Mouse (Mus musculus): ENCODE measurements around the gene Ggct. TPM values are rescaled to one million over a fixed set of nuclear protein-coding genes. Genes with fewer than 3 reads are reported as not detected.
"Not testable (repeated sequence)": the region's sequence is repeated elsewhere in the genome, so short reads cannot be mapped to it uniquely, and the experiment has no call there.

The Ggct gene
- total RNA-seq, 2 experiments from 2014 or later, result 35.2 to 41.0 TPM

DNA sequence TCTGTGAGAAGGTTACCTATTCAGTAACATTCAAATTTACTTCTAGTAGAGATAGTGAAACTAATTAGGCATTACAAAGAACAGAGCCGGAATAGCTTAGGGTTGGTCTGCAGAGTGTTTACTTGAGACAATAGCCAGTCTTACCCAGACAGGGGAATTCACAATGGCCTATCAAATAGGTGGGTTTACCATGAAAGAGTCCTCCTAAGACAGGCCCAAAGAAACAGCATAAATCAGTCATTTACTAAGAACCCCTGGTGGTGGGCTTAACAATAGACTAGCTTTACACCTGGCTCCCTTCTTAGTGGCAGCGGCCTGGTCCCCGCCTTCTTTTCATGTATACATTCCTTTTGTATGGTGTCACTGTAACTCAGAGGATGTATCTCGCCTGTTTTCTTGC, 39.4 kb downstream of the Ggct start:
- not testable (repeated sequence) for DNase-seq (ENCODE audit: low spot score in 2 of 2)

DNA sequence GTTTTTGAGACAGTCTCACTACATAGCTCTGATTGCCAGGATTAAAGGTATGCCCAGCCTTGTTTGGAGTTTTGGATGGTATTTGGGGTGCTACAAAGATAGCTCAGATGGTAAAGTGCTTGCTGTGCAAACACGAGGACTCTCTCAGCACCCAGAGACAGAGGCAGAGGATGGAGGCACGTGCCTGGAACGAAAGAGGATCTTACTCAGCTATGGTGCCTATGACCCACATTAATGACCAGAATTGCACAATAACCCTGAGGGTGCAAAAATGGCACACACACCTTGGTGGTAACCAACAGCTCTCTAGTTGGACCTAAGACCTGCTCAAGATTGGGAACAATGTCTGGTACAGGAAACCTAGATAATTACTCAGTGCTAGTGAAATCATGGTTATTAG, 40.2 kb downstream of the Ggct start:
- DNase-seq (ENCODE audit: low spot score in 2 of 2), result no peak

DNA sequence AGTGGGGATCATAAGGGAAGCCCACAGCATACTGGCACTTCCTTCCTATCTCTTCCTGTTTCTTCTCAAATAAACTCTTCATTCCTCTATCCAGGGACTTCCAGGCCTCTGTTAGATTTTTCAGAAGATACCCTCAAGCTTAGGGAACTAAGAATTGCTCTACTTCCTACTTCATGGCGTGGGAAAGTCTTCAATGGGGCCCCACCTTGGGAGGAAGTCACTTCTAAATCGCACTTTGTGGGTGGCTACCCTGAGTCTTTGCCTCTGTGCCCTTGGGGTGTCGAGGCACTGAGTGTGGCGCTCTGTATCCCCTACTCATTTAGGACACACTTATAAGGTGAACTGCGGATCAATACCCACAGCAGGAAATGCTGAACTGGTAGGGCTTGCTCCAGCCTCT, 44.1 kb downstream of the Ggct start:
- no peak for DNase-seq (ENCODE audit: low spot score in 2 of 2)

- DNase-seq (ENCODE audit: low spot score in 2 of 2), result no peak
These were observed 46.4 kb downstream of the Ggct start for GRCm38 (mm10) chr6:54946241-54946953.

GRCm38 (mm10) chr6:54944551-54944950, 48.2 kb downstream of the Ggct start:
- no peak for DNase-seq (ENCODE audit: low spot score in 2 of 2)

DNA sequence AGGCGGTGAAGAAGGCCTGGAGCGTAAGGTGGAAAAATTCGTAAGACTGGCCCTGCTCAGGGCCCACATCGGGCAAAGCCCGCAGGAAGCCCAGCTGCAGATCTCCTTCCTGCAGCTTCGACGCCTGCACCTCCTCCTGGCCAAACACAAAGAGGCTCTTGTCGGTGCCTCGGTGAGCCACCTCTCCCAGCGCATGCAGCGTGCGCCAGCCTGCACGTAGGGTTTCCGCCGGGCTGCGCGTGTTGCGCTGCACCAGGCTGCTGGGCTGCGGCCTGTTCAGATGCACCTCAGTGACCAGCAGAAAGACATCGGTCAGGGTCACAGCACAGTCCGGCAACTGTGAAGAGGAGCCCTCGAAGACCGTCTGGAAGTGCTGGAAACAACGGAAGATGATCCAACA, 49.0 kb downstream of the Ggct start:
- no peak for DNase-seq (ENCODE audit: low spot score in 2 of 2)

GRCm38 (mm10) chr6:54943292-54943691, 49.5 kb downstream of the Ggct start:
- DNase-seq (ENCODE audit: low spot score in 2 of 2), result no peak

GRCm38 (mm10) chr6:54941149-54941548, 51.6 kb downstream of the Ggct start:
- no peak for DNase-seq (ENCODE audit: low spot score in 2 of 2)

GRCm38 (mm10) chr6:54940126-54940525, 52.6 kb downstream of the Ggct start:
- DNase-seq (ENCODE audit: low spot score in 2 of 2), result no peak

GRCm38 (mm10) chr6:54939631-54940030, 53.1 kb downstream of the Ggct start:
- no peak for DNase-seq (ENCODE audit: low spot score in 2 of 2)

DNA sequence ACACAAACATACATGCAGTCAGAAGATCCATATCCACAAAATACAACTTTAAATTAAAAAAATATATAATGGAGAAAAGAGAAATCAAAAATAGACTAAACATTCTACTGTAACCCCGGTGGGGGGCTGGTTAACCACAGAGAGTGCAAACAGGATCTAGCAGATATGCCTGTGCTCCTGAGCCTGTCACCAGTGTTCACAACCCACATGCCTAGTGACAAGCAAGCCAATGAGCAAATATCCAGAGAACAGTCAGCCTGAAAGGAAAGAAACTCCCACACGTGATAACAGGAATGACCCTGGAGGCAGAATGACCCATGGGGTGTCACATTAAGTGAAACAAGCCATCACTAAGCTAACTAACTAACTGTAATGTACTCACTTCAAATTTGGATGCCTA, 56.3 kb downstream of the Ggct start:
- DNase-seq (ENCODE audit: low spot score in 2 of 2), result no peak

- DNase-seq (ENCODE audit: low spot score in 2 of 2), result no peak
These were observed 57.8 kb downstream of the Ggct start for GRCm38 (mm10) chr6:54934930-54935329.

- no peak for DNase-seq (ENCODE audit: low spot score in 2 of 2)
These were observed 58.4 kb downstream of the Ggct start for GRCm38 (mm10) chr6:54934313-54934712.

DNA sequence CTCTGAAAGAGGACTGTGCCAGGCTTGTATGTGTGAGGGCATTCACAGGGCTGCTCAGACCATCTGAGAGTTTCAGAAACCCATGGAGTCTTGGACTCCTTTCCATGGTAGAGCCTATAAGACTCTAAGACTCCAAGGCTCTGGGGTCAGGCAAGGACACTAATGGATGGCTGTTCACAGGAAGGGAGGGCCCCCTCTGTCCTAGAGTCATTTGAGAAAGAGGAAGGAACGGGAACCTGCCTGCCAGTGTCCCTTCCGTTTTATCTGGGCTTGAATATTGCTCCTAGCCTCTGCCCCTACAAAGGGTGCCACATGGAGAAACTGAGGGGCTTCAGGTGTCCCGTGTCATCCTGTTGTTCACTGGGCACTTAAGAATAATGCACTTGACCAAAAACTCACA, 58.9 kb downstream of the Ggct start:
- no peak for DNase-seq (ENCODE audit: low spot score in 2 of 2)

- DNase-seq (ENCODE audit: low spot score in 2 of 2), result no peak
These were observed 59.5 kb downstream of the Ggct start for GRCm38 (mm10) chr6:54933216-54933615.

Other genes with a start within 250 kb of the Ggct start
- gene Znrf2, start 176.0 kb downstream of the Ggct start, total RNA-seq (2021), result 10 to 100 TPM; 21.5 to 23.7 TPM
- gene Nod1, start 20.3 kb downstream of the Ggct start, total RNA-seq (2021), result 1 to 10 TPM; 4.3 to 4.8 TPM
- gene Gars, start 45.1 kb upstream of the Ggct start, total RNA-seq (2021), result 100 to 1,000 TPM; 123 to 131 TPM
- gene Crhr2, start 140.1 kb upstream of the Ggct start, total RNA-seq (2021), result 1 to 10 TPM; 2.3 to 4.9 TPM
- 1 to 10 TPM; 1.4 to 1.8 TPM for gene Inmt, start 182.1 kb upstream of the Ggct start, total RNA-seq (2021)
- 10 to 100 TPM in 1 of 2 experiments, 1 to 10 TPM in 1; 9.5 to 12.6 TPM for gene Mindy4, start 210.4 kb upstream of the Ggct start, total RNA-seq (2021)